Mouse (Mus musculus) hindbrain, embryonic 11.5 days (tissue): Measurements from ENCODE around the gene Rpl18. TPM values are rescaled to one million over a fixed set of nuclear protein-coding genes. Genes with fewer than 3 reads are reported as not detected.

Experiments used
- ATAC-seq: fragments of 200-750 bp; cut with Nextera tagmentation; 2 replicates; pipeline ENCODE4 v1.8.0; 2017; ENCODE audit warnings: mild to moderate bottlenecking, moderate TSS enrichment, moderate library complexity; ENCODE audit not compliant: low FRiP score
- DNase-seq: peaks from one replicate; pipeline ENCODE4 v3.0.0-alpha.2; 2015; ENCODE audit warnings: low spot score
- H3K27ac ChIP-seq: fragments of 300-500 bp; sonication (generic); 2 replicates; pipeline ENCODE4 v1.5.1; 2014; ENCODE audit warnings: mild to moderate bottlenecking, low read depth, low read length
- H3K27me3 ChIP-seq: fragments of 300-500 bp; sonication (generic); 2 replicates; pipeline ENCODE4 v1.6.1; 2014; ENCODE audit warnings: mild to moderate bottlenecking, low read length, moderate library complexity, mixed read lengths; ENCODE audit not compliant: control insufficient read depth, insufficient read depth
- H3K36me3 ChIP-seq: fragments of 300-500 bp; sonication (generic); 2 replicates; pipeline ENCODE4 v1.6.1; 2014; ENCODE audit warnings: mild to moderate bottlenecking, low read length, moderate library complexity, mixed read lengths; ENCODE audit not compliant: control insufficient read depth, insufficient read depth
- H3K4me1 ChIP-seq: fragments of 300-500 bp; sonication (generic); replicated peaks from 2 replicates; pipeline ENCODE4 v1.6.1; 2014; ENCODE audit warnings: low read length, mixed read lengths; ENCODE audit not compliant: control insufficient read depth, insufficient read depth
- H3K4me2 ChIP-seq: fragments of 300-500 bp; sonication (generic); replicated peaks from 2 replicates; pipeline ENCODE4 v1.6.1; 2014; ENCODE audit warnings: mild to moderate bottlenecking, low read depth, low read length
- H3K4me3 ChIP-seq: fragments of 300-500 bp; sonication (generic); 2 replicates; pipeline ENCODE4 v1.5.1; 2014; ENCODE audit warnings: low read depth, low read length
- H3K9ac ChIP-seq: fragments of 300-500 bp; sonication (generic); 2 replicates; pipeline ENCODE4 v1.6.1; 2014; ENCODE audit warnings: low read depth, low read length
- H3K9me3 ChIP-seq: fragments of 300-500 bp; sonication (generic); 2 replicates; pipeline ENCODE4 v1.6.1; 2016; ENCODE audit warnings: low read length; ENCODE audit not compliant: control insufficient read depth
- WGBS: fragments of 180-500 bp; shearing (Covaris S2); extraction: QIAGEN DNeasy Blood & Tissue Kit; methylation state at CpG from one replicate; pipeline ENCODE4 v1.1.7; 2014; 5-methylcytosine and 5-hydroxymethylcytosine counted together
- polyA plus RNA-seq: library from polyadenylated mRNA; unstranded; fragments of >200 nt; fragmentation: Nextera tagmentation; extraction: Ambion mirVana; gene quantifications from 2 replicates; pipeline ENCODE4 v1.2.1, GENCODE M21; 2014

Rpl18 gene
- polyA plus RNA-seq, 1 experiment from 2014 or later: 904 TPM

- Histone ChIP-seq H3K9me3 (no peaks in the 10 kb centered on the region), H3K36me3 (peaks cover 13% of the 10 kb centered on the region), H3K27me3 (no peaks in the 10 kb centered on the region), H3K4me1 (peaks cover 37% of the 10 kb centered on the region), H3K4me2 (0 out of 2 replicates have a peak overlapping the region, but pooled peaks have one; percentile 0), H3K9ac (no peak overlapping the region; the same call in 1 of the 2 replicates), H3K27ac (no peak overlapping the region), H3K4me3 (no peak overlapping the region)
- peak; percentile 70 for DNase-seq
- WGBS: 39% methylated on average over 6 of the region's 6 CpGs
- no peak for ATAC-seq
Observed at GRCm38 (mm10) chr7:45709036-45709435, 6.2 kb upstream of the Rpl18 start.

GRCm38 (mm10) chr7:45709677-45710355 lies 5.4 kb upstream of the Rpl18 start:
- WGBS: 64% methylated on average over 14 of the region's 14 CpGs
- peak overlapping the region; percentile 31; the same call in 1 of the 2 replicates for H3K27ac ChIP-seq
- no peaks in the 10 kb centered on the region for H3K9me3 ChIP-seq
- ATAC-seq (no peak), DNase-seq (no peak)
- H3K4me1 ChIP-seq: peaks cover 37% of the 10 kb centered on the region
- no peak overlapping the region for H3K4me2 ChIP-seq
- H3K9ac ChIP-seq: no peak overlapping the region; the same call in 1 of the 2 replicates
- H3K27me3 ChIP-seq: no peaks in the 10 kb centered on the region
- H3K4me3 ChIP-seq: no peak overlapping the region
- peaks cover 13% of the 10 kb centered on the region for H3K36me3 ChIP-seq

GRCm38 (mm10) chr7:45710477-45711191 lies 4.6 kb upstream of the Rpl18 start:
- Histone ChIP-seq H3K9me3 (no peaks in the 10 kb centered on the region), H3K27me3 (no peaks in the 10 kb centered on the region), H3K4me1 (peaks cover 35% of the 10 kb centered on the region), H3K9ac (no peak overlapping the region), H3K4me2 (no peak overlapping the region), H3K27ac (no peak overlapping the region), H3K36me3 (peaks cover 13% of the 10 kb centered on the region), H3K4me3 (no peak overlapping the region)
- 93% methylated on average over 20 of the region's 20 CpGs for WGBS
- DNase-seq: no peak
- no peak for ATAC-seq

- no peak overlapping the region for H3K9ac ChIP-seq
- H3K27ac ChIP-seq: no peak overlapping the region
- 89% methylated on average over 24 of the region's 24 CpGs for WGBS
- no peak overlapping the region for H3K4me2 ChIP-seq
- no peaks in the 10 kb centered on the region for H3K9me3 ChIP-seq
- ATAC-seq (no peak), DNase-seq (no peak)
- no peak overlapping the region for H3K4me3 ChIP-seq
- peaks cover 13% of the 10 kb centered on the region for H3K36me3 ChIP-seq
- no peaks in the 10 kb centered on the region for H3K27me3 ChIP-seq
- H3K4me1 ChIP-seq: peaks cover 36% of the 10 kb centered on the region
Observed at GRCm38 (mm10) chr7:45711316-45712021, 3.8 kb upstream of the Rpl18 start.

GRCm38 (mm10) chr7:45712022-45712757 lies 3.1 kb upstream of the Rpl18 start:
- H3K9ac ChIP-seq: no peak overlapping the region
- no peak for DNase-seq
- peaks cover 36% of the 10 kb centered on the region for H3K4me1 ChIP-seq
- no peak overlapping the region for H3K27ac ChIP-seq
- H3K36me3 ChIP-seq: peaks cover 13% of the 10 kb centered on the region
- no peak for ATAC-seq
- WGBS: 91% methylated on average over 20 of the region's 21 CpGs
- H3K9me3 ChIP-seq: no peaks in the 10 kb centered on the region
- no peak overlapping the region for H3K4me2 ChIP-seq
- H3K27me3 ChIP-seq: no peaks in the 10 kb centered on the region
- H3K4me3 ChIP-seq: no peak overlapping the region

GRCm38 (mm10) chr7:45713396-45713795 lies 1.9 kb upstream of the Rpl18 start:
- Histone ChIP-seq H3K4me3 (no peak overlapping the region), H3K9ac (no peak overlapping the region), H3K4me1 (peaks cover 25% of the 10 kb centered on the region), H3K27me3 (no peaks in the 10 kb centered on the region), H3K4me2 (no peak overlapping the region), H3K9me3 (no peaks in the 10 kb centered on the region), H3K36me3 (peaks cover 13% of the 10 kb centered on the region), H3K27ac (no peak overlapping the region)
- DNase-seq (no peak), ATAC-seq (no peak)
- WGBS: 95% methylated on average over 16 of the region's 16 CpGs

- Histone ChIP-seq H3K9ac (no peak overlapping the region), H3K36me3 (peaks cover 13% of the 10 kb centered on the region), H3K4me1 (peaks cover 23% of the 10 kb centered on the region), H3K9me3 (no peaks in the 10 kb centered on the region), H3K27ac (no peak overlapping the region), H3K27me3 (no peaks in the 10 kb centered on the region), H3K4me2 (peak overlapping the region; percentile 86), H3K4me3 (peak overlapping the region; percentile 65)
- DNase-seq: no peak
- no peak for ATAC-seq
- 84% methylated on average over 6 of the region's 6 CpGs for WGBS
Observed at GRCm38 (mm10) chr7:45713881-45714520, 1.3 kb upstream of the Rpl18 start.

- H3K36me3 ChIP-seq: peaks cover 13% of the 10 kb centered on the region
- no peaks in the 10 kb centered on the region for H3K27me3 ChIP-seq
- no peaks in the 10 kb centered on the region for H3K9me3 ChIP-seq
- H3K4me2 ChIP-seq: peak overlapping the region; percentile 86
- peak overlapping the region; percentile 71 for H3K9ac ChIP-seq
- peak; percentile 61; the same call in 1 of the 2 replicates for ATAC-seq
- H3K4me1 ChIP-seq: peaks cover 21% of the 10 kb centered on the region
- 9% methylated on average over 14 of the region's 14 CpGs for WGBS
- H3K4me3 ChIP-seq: peak overlapping the region; percentile 65
- DNase-seq: no peak
- no peak overlapping the region for H3K27ac ChIP-seq
Observed at GRCm38 (mm10) chr7:45714630-45715089, 597 bp upstream of the Rpl18 start.
